Mouse (Mus musculus) CH12.LX (cell line): ENCODE measurements around the gene Kirrel2.

Experiments
- MYC ChIP-seq: IDR thresholded peaks from 2 replicates; pipeline ENCODE4 v1.6.1; 2011; ENCODE audit warnings: low read depth, mild to moderate bottlenecking, improper control_type of control experiment, low read length
- POLR2A ChIP-seq: IDR thresholded peaks from 2 replicates; pipeline ENCODE4 v1.6.1; 2011; ENCODE audit warnings: low read depth, mild to moderate bottlenecking, improper control_type of control experiment, low read length

DNA sequence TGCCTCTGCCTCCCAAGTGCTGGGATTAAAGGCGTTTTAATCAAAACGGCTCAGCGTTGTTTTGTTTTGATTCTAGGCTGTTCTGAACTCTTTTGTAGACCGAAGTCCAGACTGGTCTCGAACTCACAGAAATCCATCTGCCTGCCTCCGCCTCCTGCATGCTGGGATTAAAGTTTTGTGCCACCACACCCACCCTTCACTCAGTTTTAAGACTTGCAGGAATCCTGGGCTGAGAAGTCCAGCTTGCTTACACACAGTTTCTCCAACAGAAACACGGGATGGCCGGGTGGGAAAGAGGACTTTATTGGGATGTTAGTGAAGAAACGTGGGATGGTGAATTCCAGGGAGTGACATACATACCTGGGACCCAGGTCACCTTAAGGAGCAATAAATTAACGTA lies 22.8 kb downstream of the Kirrel2 start:
- no peak for TF ChIP-seq POLR2A
- no peak for TF ChIP-seq MYC
